Mouse (Mus musculus) midbrain, embryonic 10.5 days (tissue): ENCODE data around the gene Tfeb. TPM values are rescaled to one million over a fixed set of nuclear protein-coding genes. Genes with fewer than 3 reads are reported as not detected.

Experiments
- DNase-seq: peaks from one replicate; pipeline ENCODE4 v3.0.0-alpha.2; 2017; ENCODE audit warnings: low spot score
- H3K27ac ChIP-seq: fragments of 300-500 bp; sonication (generic); replicated peaks from 2 replicates; pipeline ENCODE4 v1.5.1; 2016; ENCODE audit warnings: mild to moderate bottlenecking
- H3K27me3 ChIP-seq: fragments of 300-500 bp; sonication (generic); 2 replicates; pipeline ENCODE4 v1.6.1; 2016; ENCODE audit warnings: low read depth, mild to moderate bottlenecking; ENCODE audit not compliant: poor library complexity, severe bottlenecking
- H3K36me3 ChIP-seq: fragments of 300-500 bp; sonication (generic); 2 replicates; pipeline ENCODE4 v1.6.1; 2016; ENCODE audit warnings: mild to moderate bottlenecking, moderate library complexity
- H3K4me1 ChIP-seq: fragments of 300-500 bp; sonication (generic); 2 replicates; pipeline ENCODE4 v1.6.1; 2016
- H3K4me3 ChIP-seq: fragments of 300-500 bp; sonication (generic); 2 replicates; pipeline ENCODE4 v1.5.1; 2016; ENCODE audit warnings: mild to moderate bottlenecking, moderate library complexity
- H3K9me3 ChIP-seq: fragments of 300-500 bp; sonication (generic); replicated peaks from 2 replicates; pipeline ENCODE4 v1.6.1; 2016; ENCODE audit warnings: mild to moderate bottlenecking
- WGBS: fragments of 180-500 bp; shearing (Covaris S2); methylation state at CpG from one replicate; pipeline ENCODE4 v1.1.7; 2016; 5-methylcytosine and 5-hydroxymethylcytosine counted together
- polyA plus RNA-seq: library from polyadenylated mRNA; unstranded; fragments of >200 nt; fragmentation: Nextera tagmentation; extraction: Ambion mirVana; gene quantifications from 2 replicates; pipeline ENCODE4 v1.2.1, GENCODE M21; 2016

Tfeb gene
- polyA plus RNA-seq, 1 experiment from 2014 or later = 1.9 TPM

DNA sequence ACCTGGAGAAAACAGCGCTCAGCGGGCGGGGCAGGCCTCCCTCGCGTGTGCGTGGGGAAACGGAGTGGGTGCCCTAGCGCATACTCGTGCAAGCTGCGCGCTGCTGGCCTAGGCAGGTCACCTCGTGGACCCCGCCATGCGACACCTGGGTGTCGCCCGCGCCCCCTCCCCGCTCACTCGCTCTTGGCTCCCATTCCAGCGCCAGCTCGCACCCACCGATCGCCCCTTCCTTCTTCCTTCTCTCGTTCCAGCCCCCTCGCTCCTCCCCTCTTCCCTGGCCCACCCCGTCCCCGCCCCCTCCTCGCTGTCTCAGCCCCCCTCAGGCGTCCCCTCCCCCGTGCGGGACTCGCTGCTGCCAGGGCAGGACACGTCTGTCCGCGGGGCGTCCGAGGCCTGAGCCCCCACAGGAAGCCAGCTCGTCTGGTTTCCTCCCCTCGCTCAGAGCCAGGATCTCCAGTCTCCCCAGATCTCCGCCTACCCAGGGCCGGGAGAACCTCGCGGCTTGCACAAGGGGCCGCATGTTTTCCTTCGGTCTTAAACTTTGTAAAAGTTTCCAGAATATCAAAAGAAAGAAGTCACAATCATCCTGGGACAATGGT lies 96.3 kb downstream of the Tfeb start:
- peaks cover 57% of the 10 kb centered on the region for H3K4me1 ChIP-seq
- 2% methylated on average over 45 of the region's 45 CpGs for WGBS
- peak; percentile 77 for DNase-seq
- H3K36me3 ChIP-seq = no peaks in the 10 kb centered on the region; the same call in 1 of the 2 replicates
- H3K27me3 ChIP-seq = peaks cover 72% of the 10 kb centered on the region
- H3K4me3 ChIP-seq = peak overlapping the region; percentile 78
- peak overlapping the region; percentile 86 for H3K27ac ChIP-seq
- no peaks in the 10 kb centered on the region for H3K9me3 ChIP-seq

DNA sequence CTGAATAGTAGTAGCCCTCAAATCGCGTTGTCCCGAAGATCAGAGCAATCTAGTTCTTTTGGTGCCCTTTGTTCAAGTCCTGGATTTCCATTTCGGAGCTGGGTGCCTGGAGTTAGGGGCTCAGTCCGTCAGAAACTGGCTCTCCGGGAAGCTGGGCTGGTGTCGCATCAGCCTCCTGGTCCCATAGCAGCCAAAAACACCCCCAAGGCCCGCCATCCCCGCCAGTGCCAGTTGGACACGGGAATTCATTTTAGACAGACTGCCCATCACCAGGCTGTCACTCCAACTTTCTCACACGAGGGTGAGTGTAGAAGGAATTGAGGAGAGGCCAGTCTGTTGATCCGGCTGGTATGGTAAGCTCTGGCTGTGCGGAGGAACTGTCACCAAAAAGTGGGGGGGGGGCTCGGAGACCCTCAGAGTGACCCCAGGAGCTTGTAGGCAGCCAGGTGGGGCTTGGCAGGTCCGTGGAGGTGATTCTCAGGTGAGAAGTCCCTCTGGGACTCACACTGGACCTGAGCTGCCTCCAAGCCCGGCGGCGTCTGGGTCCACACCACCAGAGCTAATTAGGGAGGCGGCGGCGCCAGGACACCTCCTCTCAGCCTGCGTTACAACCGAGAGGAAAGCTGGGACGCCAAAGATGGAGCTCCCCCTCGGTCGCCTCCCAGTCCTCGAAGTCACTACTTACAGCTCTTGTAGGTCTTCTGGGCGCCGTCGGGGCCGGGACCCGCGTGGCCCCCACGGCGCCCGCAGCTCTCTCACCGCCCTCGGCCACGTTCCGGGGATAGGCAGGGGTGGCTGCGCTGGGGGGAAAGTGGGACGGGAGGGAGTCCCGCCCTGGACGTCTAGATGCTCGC lies 97.0 kb downstream of the Tfeb start:
- H3K4me3 ChIP-seq = peak overlapping the region; percentile 78
- peaks cover 72% of the 10 kb centered on the region for H3K27me3 ChIP-seq
- under 1% methylated on average over 45 of the region's 45 CpGs for WGBS
- peak overlapping the region; percentile 86 for H3K27ac ChIP-seq
- peaks cover 54% of the 10 kb centered on the region for H3K4me1 ChIP-seq
- DNase-seq = peak; percentile 60
- no peaks in the 10 kb centered on the region for H3K9me3 ChIP-seq
- no peaks in the 10 kb centered on the region for H3K36me3 ChIP-seq

DNA sequence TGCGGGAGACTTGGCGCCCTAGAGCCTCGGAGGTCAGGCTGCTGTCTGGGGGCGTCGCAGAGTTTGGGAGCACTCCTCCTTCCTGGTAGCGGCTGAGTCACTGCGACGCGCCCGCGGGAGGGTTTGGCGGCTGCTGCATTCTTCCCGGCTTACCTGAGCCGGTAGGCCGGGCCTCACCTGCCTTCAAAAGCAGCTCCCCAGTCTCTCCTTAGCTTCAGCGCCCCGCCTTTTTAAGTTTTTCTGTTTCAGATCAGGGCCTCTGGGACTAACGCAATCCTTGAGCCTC lies 97.6 kb downstream of the Tfeb start, which contains the start of gene Mdfi:
Gene Mdfi, minus strand, starts transcription at position 210 of the 286 bp plus-strand sequence.
- Histone ChIP-seq H3K4me3 (peak within 1 kb of the TSS; percentile 78), H3K27me3 (peaks cover 72% of the 10 kb centered on the region), H3K4me1 (peaks cover 48% of the 10 kb centered on the region), H3K36me3 (no peaks in the 10 kb centered on the region), H3K9me3 (no peaks in the 10 kb centered on the region), H3K27ac (peak within 1 kb of the TSS; percentile 86)
- DNase-seq = no peak
- WGBS = 4% methylated on average over 18 of the region's 18 CpGs

DNA sequence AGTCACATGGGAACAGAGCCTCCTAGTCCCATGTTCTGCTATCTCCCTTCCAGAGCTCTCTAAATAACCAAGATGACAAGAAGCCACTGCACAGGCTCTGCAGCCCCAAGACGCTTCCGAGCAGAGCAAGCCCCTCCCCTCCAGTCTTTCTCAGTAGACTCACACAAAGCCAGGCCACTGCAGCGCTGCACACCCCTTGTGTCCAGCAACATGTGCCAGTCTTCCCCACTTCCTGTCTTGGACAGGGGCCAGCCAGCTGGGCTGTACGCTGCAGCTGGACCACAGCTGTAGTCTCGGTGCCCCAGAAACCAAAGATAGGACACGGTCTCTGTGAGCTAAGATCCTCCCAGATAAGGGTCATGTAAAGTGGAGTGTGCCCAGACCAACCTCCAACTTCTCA lies 101.0 kb downstream of the Tfeb start:
- H3K36me3 ChIP-seq = no peaks in the 10 kb centered on the region
- H3K9me3 ChIP-seq = no peaks in the 10 kb centered on the region
- H3K4me3 ChIP-seq = no peak overlapping the region
- H3K4me1 ChIP-seq = peaks cover 24% of the 10 kb centered on the region
- no peak for DNase-seq
- H3K27me3 ChIP-seq = peaks cover 42% of the 10 kb centered on the region
- WGBS = 68% methylated on average over 6 of the region's 6 CpGs
- H3K27ac ChIP-seq = no peak overlapping the region; the same call in 1 of the 2 replicates

DNA sequence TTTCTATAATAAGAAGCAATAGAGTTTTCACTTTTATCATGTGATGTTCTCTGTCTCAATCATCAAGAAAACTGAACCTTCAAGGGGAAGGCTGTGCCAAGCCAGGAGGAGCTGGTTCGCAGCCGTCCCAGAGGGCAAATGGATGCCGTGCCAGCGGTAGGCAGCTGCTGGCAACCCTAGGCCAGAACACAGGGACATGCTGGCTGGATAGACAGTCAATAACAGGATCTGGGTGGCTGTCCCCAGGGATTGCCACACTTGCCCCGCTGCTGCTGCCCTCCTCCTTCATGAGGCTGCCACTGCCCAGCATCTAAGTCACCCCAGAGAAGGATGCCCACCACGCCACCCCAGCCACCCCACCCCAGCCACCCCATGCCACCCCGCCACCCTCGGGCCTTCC lies 104.7 kb downstream of the Tfeb start:
- Histone ChIP-seq H3K4me3 (no peak overlapping the region), H3K4me1 (peaks cover 5% of the 10 kb centered on the region; the same call in 1 of the 2 replicates), H3K27me3 (peaks cover 5% of the 10 kb centered on the region), H3K36me3 (no peaks in the 10 kb centered on the region), H3K9me3 (peaks cover 7% of the 10 kb centered on the region; the same call in 1 of the 2 replicates), H3K27ac (no peak overlapping the region)
- no peak for DNase-seq
- 87% methylated on average over 8 of the region's 8 CpGs for WGBS

Other genes starting within 250 kb of the Tfeb start
- 31.4 and 33.8 TPM in 2 replicates for gene Taf8, start 234.7 kb upstream of the Tfeb start, polyA plus RNA-seq
- 270 and 341 TPM in 2 replicates for gene Ccnd3, start 232.0 kb upstream of the Tfeb start, polyA plus RNA-seq
- gene Bysl, start 125.5 kb upstream of the Tfeb start, polyA plus RNA-seq = 41.2 and 41.9 TPM in 2 replicates
- gene Med20, start 125.4 kb upstream of the Tfeb start, polyA plus RNA-seq = 43.2 and 45.9 TPM in 2 replicates
- 1.4 and 2.2 TPM in 2 replicates for gene Gm20517, start 125.4 kb upstream of the Tfeb start, polyA plus RNA-seq
- gene Usp49, start 106.3 kb upstream of the Tfeb start, polyA plus RNA-seq = 4.9 and 7.3 TPM in 2 replicates
- gene Tomm6, start 48.6 kb upstream of the Tfeb start, polyA plus RNA-seq = 363 and 364 TPM in 2 replicates
- 10.3 and 13.6 TPM in 2 replicates for gene Frs3, start 48.0 kb upstream of the Tfeb start, polyA plus RNA-seq
- 0.44 and 0.48 TPM in 2 replicates for gene Gm21981, start 42.6 kb upstream of the Tfeb start, polyA plus RNA-seq
- gene Prickle4, start 42.3 kb upstream of the Tfeb start, polyA plus RNA-seq = 0.35 and 0.44 TPM in 2 replicates
- gene Pgc, start 10.2 kb upstream of the Tfeb start, polyA plus RNA-seq = 0.19 TPM in 1 of 2 replicates, not detected in the other
- gene Mdfi, start 97.7 kb downstream of the Tfeb start, polyA plus RNA-seq = 10.6 and 12.9 TPM in 2 replicates
- 21.8 and 25.5 TPM in 2 replicates for gene Foxp4, start 187.6 kb downstream of the Tfeb start, polyA plus RNA-seq